Mouse (Mus musculus) midbrain, embryonic 11.5 days (tissue): ENCODE measurements at regions not wholly inside any gene's neighbourhood (a gene's known extent, or its start where the extent isn't known, plus 50 kb on each side); places are given as distances from the start of the nearest gene placed in this dataset.

ENCODE experiments used
- ATAC-seq: fragments of 200-750 bp; cut with Nextera tagmentation; 2 replicates; pipeline ENCODE4 v1.8.0; 2017; ENCODE audit warnings: moderate TSS enrichment, moderate library complexity; ENCODE audit not compliant: low FRiP score
- DNase-seq: peaks from one replicate; pipeline ENCODE4 v3.0.0; 2015; ENCODE audit warnings: low spot score; ENCODE audit errors: missing footprints
- H3K27ac ChIP-seq: fragments of 300-500 bp; sonication (generic); 2 replicates; pipeline ENCODE4 v1.5.1; 2014; ENCODE audit warnings: low read depth, low read length
- H3K27me3 ChIP-seq: fragments of 300-500 bp; sonication (generic); 2 replicates; pipeline ENCODE4 v1.6.1; 2014; ENCODE audit warnings: mild to moderate bottlenecking, low read length, moderate library complexity, mixed read lengths; ENCODE audit not compliant: control insufficient read depth, insufficient read depth
- H3K36me3 ChIP-seq: fragments of 300-500 bp; sonication (generic); 2 replicates; pipeline ENCODE4 v1.6.1; 2014; ENCODE audit warnings: mild to moderate bottlenecking, low read length, moderate library complexity, mixed read lengths; ENCODE audit not compliant: control insufficient read depth, insufficient read depth
- H3K4me1 ChIP-seq: fragments of 300-500 bp; sonication (generic); 2 replicates; pipeline ENCODE4 v1.6.1; 2014; ENCODE audit warnings: low read length; ENCODE audit not compliant: control insufficient read depth, insufficient read depth
- H3K4me2 ChIP-seq: fragments of 300-500 bp; sonication (generic); 2 replicates; pipeline ENCODE4 v1.6.1; 2014; ENCODE audit warnings: mild to moderate bottlenecking, moderate library complexity
- H3K4me3 ChIP-seq: fragments of 300-500 bp; sonication (generic); 2 replicates; pipeline ENCODE4 v1.5.1; 2014; ENCODE audit warnings: low read depth, low read length
- H3K9ac ChIP-seq: fragments of 300-500 bp; sonication (generic); 2 replicates; pipeline ENCODE4 v1.6.1; 2014; ENCODE audit warnings: low read length
- H3K9me3 ChIP-seq: fragments of 300-500 bp; sonication (generic); 2 replicates; pipeline ENCODE4 v1.6.1; 2016; ENCODE audit warnings: low read length; ENCODE audit not compliant: control insufficient read depth
- WGBS: fragments of 180-500 bp; shearing (Covaris S2); extraction: QIAGEN DNeasy Blood & Tissue Kit; methylation state at CpG from one replicate; pipeline ENCODE4 v1.1.7; 2014; 5-methylcytosine and 5-hydroxymethylcytosine counted together

GRCm38 (mm10) chr3:111919117-111919516, 1339.5 kb downstream of the Amy2a5 start:
- ATAC-seq, result no peak
- no peak overlapping the region for H3K9ac ChIP-seq
- H3K4me2 ChIP-seq, result no peak overlapping the region
- no peak overlapping the region for H3K4me3 ChIP-seq
- H3K36me3 ChIP-seq, result no peaks in the 10 kb centered on the region
- WGBS, result 87% methylated on average over 6 of the region's 6 CpGs
- DNase-seq, result peak; percentile 73
- H3K27me3 ChIP-seq, result no peaks in the 10 kb centered on the region
- no peak overlapping the region for H3K27ac ChIP-seq
- H3K4me1 ChIP-seq, result no peaks in the 10 kb centered on the region
- no peaks in the 10 kb centered on the region for H3K9me3 ChIP-seq
